Mouse (Mus musculus) layer of hippocampus, adult 9-11 months (tissue): ENCODE data around the gene Gm5724.
A peak's percentile ranks its signal among the peaks of the same experiment; 100 is the strongest.

Experiments
- DNase-seq: peaks from one replicate; pipeline ENCODE4 v3.0.0; 2022

Gm5724 gene

DNA sequence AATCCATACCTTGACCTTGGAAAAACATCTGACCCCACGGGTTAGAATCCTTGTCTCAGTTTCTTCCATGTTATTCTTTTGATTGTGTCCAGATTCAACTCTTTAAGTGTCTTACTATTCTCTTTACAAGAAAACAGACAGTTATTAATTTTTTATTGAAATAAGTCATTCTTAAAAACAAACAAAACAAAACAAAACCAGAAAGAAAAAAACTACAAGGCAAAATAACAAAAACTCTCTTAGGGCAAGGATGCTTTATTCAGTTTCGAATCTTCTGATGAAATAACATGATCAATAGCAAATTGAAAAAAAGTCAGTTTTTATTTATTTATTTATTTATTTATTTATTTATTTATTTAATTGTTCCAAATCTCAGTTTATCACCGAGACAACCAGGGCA is at the start of gene Gm5724:
Gene Gm5724 (minus strand): TSS at position 101 of the 400 bp plus-strand sequence.
- DNase-seq, result no peak

DNA sequence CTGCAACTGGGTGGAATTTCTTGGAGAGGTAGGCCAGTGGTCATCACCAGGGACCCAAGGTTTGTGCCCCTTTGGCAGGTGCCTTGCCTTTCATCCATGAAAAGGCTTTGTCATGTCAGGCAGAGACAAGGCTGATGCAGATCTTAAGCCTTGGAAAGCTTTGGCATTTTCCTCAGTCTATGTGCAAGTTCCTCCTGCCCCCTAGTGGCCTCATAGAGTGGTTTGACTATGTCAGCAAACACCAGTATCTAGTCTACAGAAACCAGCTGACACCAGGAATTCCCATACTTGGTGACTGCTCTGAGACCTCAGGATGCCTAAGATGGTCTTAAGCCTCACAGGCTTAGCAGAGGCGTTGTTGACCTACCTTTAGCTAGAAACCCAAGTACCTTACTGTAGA is 24.2 kb upstream of the Gm5724 start:
- peak; percentile 11 for DNase-seq

DNA sequence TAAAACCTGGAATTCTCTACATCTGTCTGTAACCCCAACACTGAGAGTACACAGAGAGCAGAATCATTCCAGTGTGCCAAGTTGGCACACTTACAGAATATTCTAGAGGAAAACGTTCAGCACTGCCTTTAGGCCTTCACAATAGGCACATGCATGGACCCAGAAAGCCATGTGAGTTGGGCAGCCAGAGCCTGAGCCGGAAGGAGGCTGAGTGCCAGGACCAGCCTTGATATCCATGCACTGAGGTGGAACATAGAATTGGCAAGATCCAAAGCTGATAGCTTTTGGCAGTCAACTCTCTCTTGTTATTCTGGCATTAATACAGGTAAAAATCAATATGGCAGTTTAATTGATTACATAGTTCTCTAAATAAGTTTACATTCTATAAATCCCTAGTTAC is 866 bp upstream of the Gm5724 start:
- DNase-seq, result no peak

DNA sequence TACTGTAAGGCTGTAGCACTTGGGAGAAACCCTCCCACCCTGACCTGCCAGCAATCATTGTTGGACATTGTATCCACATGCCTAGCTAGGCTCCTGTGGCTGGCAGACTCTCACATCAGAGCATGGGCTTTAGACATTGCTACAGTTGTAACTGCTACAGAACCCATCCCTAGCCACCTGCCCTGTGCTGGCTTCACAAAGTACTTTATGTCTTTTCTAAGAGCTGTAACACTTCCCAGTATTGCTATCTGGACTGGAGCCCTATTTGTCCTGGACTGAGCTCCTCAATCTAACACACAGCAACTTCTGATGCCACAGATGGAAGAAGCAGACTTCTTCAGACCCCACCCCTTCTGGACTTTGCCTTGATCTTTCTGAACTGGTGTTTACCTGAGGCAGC is 82.4 kb downstream of the Gm5724 start:
- DNase-seq, result no peak

DNA sequence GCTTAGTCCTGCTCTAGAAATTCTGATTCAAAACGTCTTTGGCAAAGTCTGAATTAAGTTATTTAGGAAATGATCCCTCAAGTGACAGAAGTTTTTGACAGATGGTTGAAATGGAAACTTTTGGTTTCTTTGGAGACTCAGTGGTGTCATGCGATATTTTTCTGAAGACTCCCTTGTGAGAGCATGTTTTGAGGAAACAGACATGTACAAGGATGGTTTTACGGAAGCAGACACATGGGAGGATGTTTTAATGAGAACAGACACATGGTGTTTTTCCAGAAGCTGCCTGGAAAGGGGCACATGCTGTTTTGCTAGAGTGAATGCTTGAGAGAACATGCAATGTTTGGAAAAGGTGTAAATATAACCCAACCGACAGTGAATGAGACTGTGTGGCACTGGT is 86.6 kb downstream of the Gm5724 start:
- DNase-seq, result peak; percentile 37
